Mouse (Mus musculus) hindbrain, embryonic 11.5 days (tissue): ENCODE data around the gene Vsig8. TPM values are rescaled to one million over a fixed set of nuclear protein-coding genes. Genes with fewer than 3 reads are reported as not detected.

ENCODE experiments used
- ATAC-seq: fragments of 200-750 bp; cut with Nextera tagmentation; 2 replicates; pipeline ENCODE4 v1.8.0; 2017; ENCODE audit warnings: mild to moderate bottlenecking, moderate TSS enrichment, moderate library complexity; ENCODE audit not compliant: low FRiP score
- DNase-seq: peaks from one replicate; pipeline ENCODE4 v3.0.0-alpha.2; 2015; ENCODE audit warnings: low spot score
- H3K27ac ChIP-seq: fragments of 300-500 bp; sonication (generic); 2 replicates; pipeline ENCODE4 v1.5.1; 2014; ENCODE audit warnings: mild to moderate bottlenecking, low read depth, low read length
- H3K27me3 ChIP-seq: fragments of 300-500 bp; sonication (generic); 2 replicates; pipeline ENCODE4 v1.6.1; 2014; ENCODE audit warnings: mild to moderate bottlenecking, low read length, moderate library complexity, mixed read lengths; ENCODE audit not compliant: control insufficient read depth, insufficient read depth
- H3K36me3 ChIP-seq: fragments of 300-500 bp; sonication (generic); 2 replicates; pipeline ENCODE4 v1.6.1; 2014; ENCODE audit warnings: mild to moderate bottlenecking, low read length, moderate library complexity, mixed read lengths; ENCODE audit not compliant: control insufficient read depth, insufficient read depth
- H3K4me1 ChIP-seq: fragments of 300-500 bp; sonication (generic); replicated peaks from 2 replicates; pipeline ENCODE4 v1.6.1; 2014; ENCODE audit warnings: low read length, mixed read lengths; ENCODE audit not compliant: control insufficient read depth, insufficient read depth
- H3K4me2 ChIP-seq: fragments of 300-500 bp; sonication (generic); replicated peaks from 2 replicates; pipeline ENCODE4 v1.6.1; 2014; ENCODE audit warnings: mild to moderate bottlenecking, low read depth, low read length
- H3K4me3 ChIP-seq: fragments of 300-500 bp; sonication (generic); 2 replicates; pipeline ENCODE4 v1.5.1; 2014; ENCODE audit warnings: low read depth, low read length
- H3K9ac ChIP-seq: fragments of 300-500 bp; sonication (generic); 2 replicates; pipeline ENCODE4 v1.6.1; 2014; ENCODE audit warnings: low read depth, low read length
- H3K9me3 ChIP-seq: fragments of 300-500 bp; sonication (generic); 2 replicates; pipeline ENCODE4 v1.6.1; 2016; ENCODE audit warnings: low read length; ENCODE audit not compliant: control insufficient read depth
- WGBS: fragments of 180-500 bp; shearing (Covaris S2); extraction: QIAGEN DNeasy Blood & Tissue Kit; methylation state at CpG from one replicate; pipeline ENCODE4 v1.1.7; 2014; 5-methylcytosine and 5-hydroxymethylcytosine counted together
- polyA plus RNA-seq: library from polyadenylated mRNA; unstranded; fragments of >200 nt; fragmentation: Nextera tagmentation; extraction: Ambion mirVana; gene quantifications from 2 replicates; pipeline ENCODE4 v1.2.1, GENCODE M21; 2014

Vsig8 gene
- polyA plus RNA-seq, 1 experiment from 2014 or later = not detected

GRCm38 (mm10) chr1:172562641-172563464 is 7.1 kb downstream of the Vsig8 start:
- peak overlapping the region; percentile 69 for H3K4me3 ChIP-seq
- peak overlapping the region; percentile 93 for H3K4me2 ChIP-seq
- no peak overlapping the region for H3K27ac ChIP-seq
- H3K27me3 ChIP-seq = peaks cover 23% of the 10 kb centered on the region
- ATAC-seq (peak; percentile 90), DNase-seq (peak; percentile 85)
- H3K9me3 ChIP-seq = no peaks in the 10 kb centered on the region
- no peaks in the 10 kb centered on the region for H3K36me3 ChIP-seq
- peak overlapping the region; percentile 74 for H3K9ac ChIP-seq
- peaks cover 2% of the 10 kb centered on the region; the same call in 1 of the 2 replicates for H3K4me1 ChIP-seq
- 3% methylated on average over 47 of the region's 66 CpGs for WGBS

GRCm38 (mm10) chr1:172563465-172563828 is 7.7 kb downstream of the Vsig8 start:
- Histone ChIP-seq H3K9me3 (no peaks in the 10 kb centered on the region), H3K27ac (no peak overlapping the region), H3K27me3 (peaks cover 23% of the 10 kb centered on the region), H3K4me2 (peak overlapping the region; percentile 93), H3K9ac (peak overlapping the region; percentile 74), H3K4me1 (peaks cover 2% of the 10 kb centered on the region; the same call in 1 of the 2 replicates), H3K36me3 (no peaks in the 10 kb centered on the region), H3K4me3 (peak overlapping the region; percentile 69)
- ATAC-seq (peak; percentile 17), DNase-seq (no peak)
- 3% methylated on average over 10 of the region's 10 CpGs for WGBS

- no peak for ATAC-seq
- H3K36me3 ChIP-seq = no peaks in the 10 kb centered on the region
- DNase-seq = no peak
- H3K27ac ChIP-seq = no peak overlapping the region
- H3K27me3 ChIP-seq = peaks cover 16% of the 10 kb centered on the region
- peaks cover 2% of the 10 kb centered on the region; the same call in 1 of the 2 replicates for H3K4me1 ChIP-seq
- no peak overlapping the region for H3K4me3 ChIP-seq
- H3K4me2 ChIP-seq = no peak overlapping the region
- no peaks in the 10 kb centered on the region for H3K9me3 ChIP-seq
- 63% methylated on average over 3 of the region's 3 CpGs for WGBS
- H3K9ac ChIP-seq = no peak overlapping the region
These were observed 10.4 kb downstream of the Vsig8 start for GRCm38 (mm10) chr1:172566131-172566530.

GRCm38 (mm10) chr1:172567758-172568157 is 12.0 kb downstream of the Vsig8 start:
- 63% methylated on average over 4 of the region's 4 CpGs for WGBS
- ATAC-seq = no peak
- H3K4me1 ChIP-seq = 0 out of 2 replicates have a peak, but pooled peaks cover 2% of the 10 kb centered on the region
- no peak overlapping the region for H3K9ac ChIP-seq
- no peak overlapping the region for H3K4me3 ChIP-seq
- H3K36me3 ChIP-seq = no peaks in the 10 kb centered on the region
- no peaks in the 10 kb centered on the region for H3K27me3 ChIP-seq
- H3K9me3 ChIP-seq = no peaks in the 10 kb centered on the region
- no peak overlapping the region for H3K4me2 ChIP-seq
- no peak for DNase-seq
- no peak overlapping the region for H3K27ac ChIP-seq

GRCm38 (mm10) chr1:172580116-172580515 is 24.4 kb downstream of the Vsig8 start:
- ATAC-seq (no peak), DNase-seq (no peak)
- no peak overlapping the region for H3K27ac ChIP-seq
- no peak overlapping the region for H3K4me2 ChIP-seq
- H3K9me3 ChIP-seq = no peaks in the 10 kb centered on the region
- 82% methylated on average over 6 of the region's 6 CpGs for WGBS
- no peaks in the 10 kb centered on the region for H3K36me3 ChIP-seq
- no peak overlapping the region for H3K4me3 ChIP-seq
- H3K9ac ChIP-seq = no peak overlapping the region
- H3K27me3 ChIP-seq = no peaks in the 10 kb centered on the region
- H3K4me1 ChIP-seq = no peaks in the 10 kb centered on the region

- Histone ChIP-seq H3K9ac (no peak overlapping the region), H3K27ac (no peak overlapping the region), H3K4me2 (no peak overlapping the region), H3K9me3 (no peaks in the 10 kb centered on the region), H3K4me3 (no peak overlapping the region), H3K4me1 (no peaks in the 10 kb centered on the region), H3K27me3 (no peaks in the 10 kb centered on the region), H3K36me3 (no peaks in the 10 kb centered on the region)
- WGBS = 85% methylated on average over 8 of the region's 8 CpGs
- ATAC-seq (no peak), DNase-seq (no peak)
These were observed 26.7 kb downstream of the Vsig8 start for GRCm38 (mm10) chr1:172582436-172582835.

GRCm38 (mm10) chr1:172584271-172584670 is 28.5 kb downstream of the Vsig8 start:
- H3K9ac ChIP-seq = no peak overlapping the region
- H3K36me3 ChIP-seq = no peaks in the 10 kb centered on the region
- H3K27me3 ChIP-seq = no peaks in the 10 kb centered on the region
- WGBS = 86% methylated on average over 6 of the region's 6 CpGs
- no peak overlapping the region for H3K4me2 ChIP-seq
- ATAC-seq (no peak), DNase-seq (no peak)
- H3K27ac ChIP-seq = no peak overlapping the region
- no peaks in the 10 kb centered on the region for H3K9me3 ChIP-seq
- H3K4me1 ChIP-seq = no peaks in the 10 kb centered on the region
- no peak overlapping the region for H3K4me3 ChIP-seq

- DNase-seq (no peak), ATAC-seq (no peak; the same call in 1 of the 2 replicates)
- no peaks in the 10 kb centered on the region for H3K4me1 ChIP-seq
- WGBS = 51% methylated on average over 4 of the region's 4 CpGs
- no peaks in the 10 kb centered on the region for H3K9me3 ChIP-seq
- H3K27ac ChIP-seq = no peak overlapping the region
- H3K4me2 ChIP-seq = no peak overlapping the region
- H3K4me3 ChIP-seq = no peak overlapping the region
- no peaks in the 10 kb centered on the region for H3K27me3 ChIP-seq
- no peaks in the 10 kb centered on the region for H3K36me3 ChIP-seq
- H3K9ac ChIP-seq = no peak overlapping the region
These were observed 29.3 kb downstream of the Vsig8 start for GRCm38 (mm10) chr1:172585026-172585425.
